Mouse (Mus musculus) testis, adult 2 months (tissue): ENCODE results near the gene Ddx27. TPM values are rescaled to one million over a fixed set of nuclear protein-coding genes. Genes with fewer than 3 reads are reported as not detected.

Source experiments
- H3K27ac ChIP-seq: fragments of 200-500 bp; 2 replicates; pipeline ENCODE4 v1.5.1; 2012; ENCODE audit warnings: low read depth, low read length; ENCODE audit not compliant: control insufficient read depth, insufficient read depth
- H3K27me3 ChIP-seq: fragments of 200-500 bp; 2 replicates; pipeline ENCODE4 v1.6.1; 2012; ENCODE audit warnings: mild to moderate bottlenecking, low read length, moderate library complexity; ENCODE audit not compliant: control insufficient read depth, insufficient read depth
- H3K36me3 ChIP-seq: fragments of 200-500 bp; 2 replicates; pipeline ENCODE4 v1.6.1; 2012; ENCODE audit warnings: mild to moderate bottlenecking, low read length; ENCODE audit not compliant: control insufficient read depth, insufficient read depth
- H3K4me1 ChIP-seq: fragments of 200-500 bp; 2 replicates; pipeline ENCODE4 v1.6.1; 2012; ENCODE audit warnings: low read length; ENCODE audit not compliant: control insufficient read depth, insufficient read depth
- H3K4me3 ChIP-seq: fragments of 200-500 bp; 2 replicates; pipeline ENCODE4 v1.5.1; 2012; ENCODE audit warnings: low read depth, mild to moderate bottlenecking, low read length, moderate library complexity, mixed read lengths; ENCODE audit not compliant: control insufficient read depth
- CTCF ChIP-seq: fragments of 200-500 bp; IDR thresholded peaks from 2 replicates; pipeline ENCODE4 v1.5.1; 2012; ENCODE audit warnings: low read depth, mild to moderate bottlenecking, inconsistent platforms, low read length, moderate library complexity; ENCODE audit not compliant: control insufficient read depth, insufficient read depth, insufficient replicate concordance
- POLR2A ChIP-seq: fragments of 200-500 bp; IDR thresholded peaks from 2 replicates; pipeline ENCODE4 v1.6.1; 2012; ENCODE audit warnings: low read depth, mild to moderate bottlenecking, inconsistent platforms, low read length, moderate library complexity; ENCODE audit not compliant: control insufficient read depth
- polyA plus RNA-seq: library from polyadenylated mRNA; depleted of rRNA; stranded (reverse); fragments of >200 nt; gene quantifications from 2 replicates; pipeline ENCODE4 v1.2.3, GENCODE M21; 2012

The Ddx27 gene
- polyA plus RNA-seq, 1 experiment: 17.5 TPM

DNA sequence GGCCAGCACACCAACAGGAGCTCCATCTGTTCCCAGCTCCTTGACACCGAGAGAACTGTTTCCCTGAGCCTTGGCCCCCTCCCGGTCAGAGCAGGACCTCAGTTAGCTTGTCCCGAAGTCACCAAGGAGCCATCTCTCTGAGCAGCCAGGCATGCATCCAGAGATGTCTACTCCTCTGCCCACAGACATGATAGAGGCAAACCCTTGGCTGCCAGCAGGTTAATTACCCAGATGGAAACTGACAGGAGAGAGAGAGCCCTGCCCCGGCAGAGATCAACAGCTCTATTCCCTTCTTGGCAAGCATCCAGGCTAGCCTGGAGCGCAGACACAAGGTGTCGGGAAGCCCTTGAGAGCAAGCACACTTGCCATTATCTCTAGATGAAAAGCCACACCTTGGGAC, 55.3 kb downstream of the Ddx27 start:
- TF ChIP-seq POLR2A: no peak
- TF ChIP-seq CTCF: no peak
- Histone ChIP-seq H3K36me3 (no peaks in the 10 kb centered on the region; the same call in 1 of the 2 replicates), H3K4me3 (no peak overlapping the region), H3K27me3 (no peaks in the 10 kb centered on the region), H3K27ac (no peak overlapping the region), H3K4me1 (peaks cover 4% of the 10 kb centered on the region)

DNA sequence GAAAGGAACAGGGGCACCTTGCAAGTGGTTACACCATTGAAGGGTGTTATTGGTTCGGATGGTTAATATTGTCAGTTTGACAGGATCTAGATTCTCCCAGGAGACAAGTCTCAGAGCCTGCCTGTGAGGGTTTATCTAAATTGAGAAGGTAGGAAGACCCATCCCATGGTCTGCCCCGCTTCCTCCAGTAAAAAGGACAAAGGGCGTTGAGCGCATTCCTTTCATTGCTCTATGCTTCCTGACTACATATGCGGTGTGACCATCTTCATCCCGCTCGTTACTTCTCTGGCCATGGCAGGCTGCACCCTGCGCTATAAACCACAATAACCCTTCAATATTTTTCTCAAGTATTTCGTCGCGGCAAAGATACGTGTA, 56.3 kb downstream of the Ddx27 start:
- no peaks in the 10 kb centered on the region for H3K36me3 ChIP-seq
- no peaks in the 10 kb centered on the region for H3K27me3 ChIP-seq
- H3K27ac ChIP-seq: no peak overlapping the region
- peak overlapping the region; percentile 60 for H3K4me3 ChIP-seq
- H3K4me1 ChIP-seq: peaks cover 4% of the 10 kb centered on the region
- TF ChIP-seq POLR2A: no peak
- TF ChIP-seq CTCF: no peak

- Histone ChIP-seq H3K4me1 (peaks cover 4% of the 10 kb centered on the region), H3K36me3 (no peaks in the 10 kb centered on the region), H3K27me3 (no peaks in the 10 kb centered on the region), H3K4me3 (peak overlapping the region; percentile 60), H3K27ac (no peak overlapping the region)
- TF ChIP-seq POLR2A (no peak), CTCF (peak; percentile 98)
Measured at GRCm38 (mm10) chr2:167071641-167072601, 56.9 kb downstream of the Ddx27 start.

- peaks cover 24% of the 10 kb centered on the region for H3K4me1 ChIP-seq
- H3K27ac ChIP-seq: no peak overlapping the region
- no peaks in the 10 kb centered on the region for H3K36me3 ChIP-seq
- TF ChIP-seq CTCF (no peak), POLR2A (no peak)
- peak overlapping the region; percentile 51 for H3K4me3 ChIP-seq
- H3K27me3 ChIP-seq: no peaks in the 10 kb centered on the region
Measured at GRCm38 (mm10) chr2:167074587-167074986, 59.6 kb downstream of the Ddx27 start.

DNA sequence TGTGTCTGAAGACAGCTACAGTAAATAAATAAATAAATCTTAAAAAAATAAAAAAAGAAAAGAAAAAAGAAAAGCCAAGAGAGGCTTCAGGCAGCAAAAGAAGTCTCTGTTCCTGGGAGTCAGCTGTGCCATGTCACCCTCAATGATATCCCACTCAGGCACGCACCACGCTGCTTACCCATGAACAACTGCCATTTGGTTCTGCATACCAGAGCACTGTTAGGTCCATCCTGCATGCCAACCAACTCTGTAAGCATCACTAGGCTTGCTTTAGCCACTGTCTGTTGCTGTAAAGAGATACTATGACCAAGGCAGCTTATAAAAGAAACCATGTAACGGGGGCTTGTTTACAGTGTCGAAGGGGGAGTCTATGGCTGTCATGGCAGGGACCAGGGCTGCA, 61.4 kb downstream of the Ddx27 start:
- peaks cover 28% of the 10 kb centered on the region for H3K4me1 ChIP-seq
- H3K4me3 ChIP-seq: no peak overlapping the region
- H3K27me3 ChIP-seq: no peaks in the 10 kb centered on the region
- no peak for TF ChIP-seq POLR2A
- TF ChIP-seq CTCF: no peak
- H3K36me3 ChIP-seq: no peaks in the 10 kb centered on the region; the same call in 1 of the 2 replicates
- no peak overlapping the region for H3K27ac ChIP-seq

DNA sequence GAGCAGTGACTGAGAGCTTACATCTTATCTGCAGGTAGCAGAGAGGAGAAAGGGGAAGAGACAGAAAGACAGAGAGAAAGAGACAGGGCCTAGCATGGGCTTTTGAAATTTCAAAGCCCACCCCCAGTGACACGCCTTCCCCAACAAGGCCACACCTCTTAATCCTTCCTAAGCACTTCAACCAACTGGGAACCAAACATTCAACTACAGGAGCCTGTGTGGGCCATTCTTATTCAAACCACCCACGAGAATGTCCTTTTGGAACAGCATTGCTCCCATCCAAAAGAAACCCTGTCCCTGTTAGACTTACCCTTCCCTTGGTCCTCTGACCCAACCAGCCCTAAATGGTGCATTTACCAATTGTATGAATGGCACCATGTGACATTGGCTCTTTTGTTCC, 61.8 kb downstream of the Ddx27 start:
- TF ChIP-seq CTCF: no peak
- no peak for TF ChIP-seq POLR2A
- Histone ChIP-seq H3K36me3 (no peaks in the 10 kb centered on the region; the same call in 1 of the 2 replicates), H3K27me3 (no peaks in the 10 kb centered on the region), H3K4me1 (peaks cover 27% of the 10 kb centered on the region), H3K4me3 (no peak overlapping the region), H3K27ac (no peak overlapping the region)

- no peaks in the 10 kb centered on the region; the same call in 1 of the 2 replicates for H3K36me3 ChIP-seq
- TF ChIP-seq CTCF (no peak), POLR2A (no peak)
- H3K4me3 ChIP-seq: peak overlapping the region; percentile 29
- no peaks in the 10 kb centered on the region for H3K27me3 ChIP-seq
- no peak overlapping the region; the same call in 1 of the 2 replicates for H3K27ac ChIP-seq
- H3K4me1 ChIP-seq: peaks cover 27% of the 10 kb centered on the region
Measured at GRCm38 (mm10) chr2:167077199-167077962, 62.4 kb downstream of the Ddx27 start.
